Mouse (Mus musculus) myocyte (in vitro differentiated cells): ENCODE measurements around the gene Ankdd1b. TPM values are rescaled to one million over a fixed set of nuclear protein-coding genes. Genes with fewer than 3 reads are reported as not detected.

Experiments
- H3K27me3 ChIP-seq: one replicate; pipeline ENCODE4 v1.6.1; 2011; ENCODE audit not compliant: control insufficient read depth, insufficient read depth, insufficient read length
- H3K36me3 ChIP-seq: one replicate; pipeline ENCODE4 v1.6.1; 2011; ENCODE audit not compliant: control insufficient read depth, insufficient read depth
- H3K4me2 ChIP-seq: one replicate; pipeline ENCODE4 v1.6.1; 2011; ENCODE audit warnings: low read depth, control low read depth
- H3K4me3 ChIP-seq: one replicate; pipeline ENCODE4 v1.5.1; 2011; ENCODE audit warnings: mild to moderate bottlenecking, control low read depth, moderate library complexity
- H3K79me2 ChIP-seq: one replicate; pipeline ENCODE4 v1.6.1; 2011; ENCODE audit not compliant: control insufficient read depth, insufficient read depth
- H3ac ChIP-seq: one replicate; pipeline ENCODE4 v1.6.1; 2011; ENCODE audit not compliant: control insufficient read depth, insufficient read length
- CEBPB ChIP-seq: IDR thresholded peaks from 2 replicates; pipeline ENCODE4 v1.6.1; 2011; ENCODE audit warnings: mild to moderate bottlenecking, moderate library complexity; ENCODE audit not compliant: poor library complexity, insufficient read depth, severe bottlenecking
- E2F4 ChIP-seq: IDR thresholded peaks from one replicate; pipeline ENCODE4 v1.6.1; 2011; ENCODE audit warnings: mild to moderate bottlenecking, control low read depth, moderate library complexity; ENCODE audit not compliant: insufficient read depth
- MAX ChIP-seq: IDR thresholded peaks from one replicate; pipeline ENCODE4 v1.6.1; 2011; ENCODE audit warnings: low read depth, mild to moderate bottlenecking, control low read depth
- MYOD1 ChIP-seq, 3 experiments: IDR thresholded peaks; one replicate each; pipeline ENCODE4 v1.6.1; 2011; ENCODE audit warnings: control low read depth in 2 of 3, low read depth in 2 of 3, mild to moderate bottlenecking in 2 of 3, moderate library complexity in 1 of 3; ENCODE audit not compliant: insufficient read length in 2 of 3, control insufficient read depth in 1 of 3
- MYOG ChIP-seq, 3 experiments: IDR thresholded peaks; one replicate each; pipeline ENCODE4 v1.6.1; 2011; ENCODE audit warnings: control low read depth in 2 of 3, low read depth in 2 of 3, mild to moderate bottlenecking in 2 of 3; ENCODE audit not compliant: insufficient read length in 2 of 3, control insufficient read depth in 1 of 3, insufficient read depth in 1 of 3
- POLR2A ChIP-seq: IDR thresholded peaks from one replicate; pipeline ENCODE4 v1.6.1; 2011; ENCODE audit warnings: low read depth, mild to moderate bottlenecking, control low read depth, moderate library complexity; ENCODE audit not compliant: insufficient read length
- POLR2AphosphoS2 ChIP-seq: IDR thresholded peaks from one replicate; pipeline ENCODE4 v1.6.1; 2011; ENCODE audit warnings: low read depth, control low read depth; ENCODE audit not compliant: insufficient read length
- REST ChIP-seq: IDR thresholded peaks from one replicate; pipeline ENCODE4 v1.6.1; 2011; ENCODE audit warnings: mild to moderate bottlenecking, control low read depth, moderate library complexity; ENCODE audit not compliant: insufficient read depth, insufficient read length
- SRF ChIP-seq: IDR thresholded peaks from one replicate; pipeline ENCODE4 v1.6.1; 2011; ENCODE audit warnings: low read depth; ENCODE audit not compliant: control insufficient read depth, insufficient read length
- TCF12 ChIP-seq: IDR thresholded peaks from one replicate; pipeline ENCODE4 v1.6.1; 2011; ENCODE audit warnings: mild to moderate bottlenecking, control low read depth; ENCODE audit not compliant: poor library complexity, insufficient read depth, severe bottlenecking
- TCF3 ChIP-seq: IDR thresholded peaks from one replicate; pipeline ENCODE4 v1.6.1; 2011; ENCODE audit warnings: low read depth, control low read depth; ENCODE audit not compliant: insufficient read length
- USF1 ChIP-seq: IDR thresholded peaks from one replicate; pipeline ENCODE4 v1.6.1; 2011; ENCODE audit warnings: low read depth, mild to moderate bottlenecking, control low read depth, moderate library complexity
- polyA plus RNA-seq: library from polyadenylated mRNA; unstranded; fragments of >200 nt; fragmentation: generic; extraction: Trizol; gene quantifications from one replicate; pipeline ENCODE4 v1.2.1, GENCODE M21; 2012; ENCODE audit warnings: missing spikeins

The Ankdd1b gene
- polyA plus RNA-seq, 1 experiment: not detected

DNA sequence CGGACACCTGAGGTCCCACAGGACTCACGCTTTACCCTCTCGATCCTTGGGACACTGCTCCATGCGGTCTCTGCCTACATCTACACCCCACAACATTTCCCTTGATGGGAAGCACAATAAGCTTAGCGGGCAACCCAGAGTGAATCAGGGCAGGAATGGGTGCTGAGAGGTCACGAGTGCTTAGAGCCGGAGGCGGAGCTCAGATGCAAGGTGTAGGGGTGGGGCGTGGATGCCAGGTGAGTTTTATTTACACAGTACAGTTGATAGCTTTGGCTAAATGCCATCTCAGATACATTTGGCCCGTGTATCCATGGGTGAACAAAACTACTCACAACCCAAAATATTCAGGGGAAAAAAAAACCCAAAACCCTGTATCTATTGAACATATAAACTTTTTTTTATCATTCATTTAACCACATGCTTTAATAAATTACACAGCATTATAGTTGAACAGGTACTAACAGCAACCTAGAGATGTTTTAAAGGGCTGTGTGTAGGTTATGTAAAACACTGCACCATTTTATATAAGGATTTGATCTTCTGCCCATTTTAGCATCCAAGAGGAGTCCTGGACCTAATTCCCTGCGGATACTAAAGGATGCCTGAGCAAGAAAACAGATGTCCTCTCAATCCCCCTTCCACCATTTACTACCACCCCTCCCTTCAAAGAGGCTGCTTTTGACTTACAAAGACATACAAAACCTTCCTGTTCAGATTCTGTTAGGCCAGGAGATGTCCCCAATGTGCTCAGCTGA lies 19.4 kb downstream of the Ankdd1b start:
- Histone ChIP-seq H3K36me3 (no peaks in the 10 kb centered on the region), H3ac (no peak overlapping the region), H3K4me3 (no peak overlapping the region), H3K79me2 (no peaks in the 10 kb centered on the region), H3K27me3 (no peaks in the 10 kb centered on the region), H3K4me2 (no peak overlapping the region)
- TF ChIP-seq POLR2A (no peak), MYOD1 (IDR thresholded peaks at IDR 0.05; ENCODE audit: control insufficient read depth in 1 of 3, insufficient read length in 2 of 3, low read depth in 2 of 3) (no peak), USF1 (no peak)

- Histone ChIP-seq H3ac (no peak overlapping the region), H3K27me3 (no peaks in the 10 kb centered on the region), H3K4me3 (no peak overlapping the region), H3K4me2 (no peak overlapping the region), H3K79me2 (no peaks in the 10 kb centered on the region), H3K36me3 (no peaks in the 10 kb centered on the region)
- TF ChIP-seq MYOG (IDR thresholded peaks at IDR 0.05; ENCODE audit: control insufficient read depth in 1 of 3, insufficient read depth in 1 of 3, insufficient read length in 2 of 3, low read depth in 2 of 3) (no peak), USF1 (no peak), E2F4 (no peak), MYOD1 (IDR thresholded peaks at IDR 0.05; ENCODE audit: control insufficient read depth in 1 of 3, insufficient read length in 2 of 3, low read depth in 2 of 3) (no peak), POLR2AphosphoS2 (no peak), TCF3 (no peak), CEBPB (no peak), POLR2A (no peak), SRF (no peak), TCF12 (no peak), REST (no peak), MAX (no peak)
Measured at GRCm38 (mm10) chr13:96450869-96451268, 20.1 kb downstream of the Ankdd1b start.

DNA sequence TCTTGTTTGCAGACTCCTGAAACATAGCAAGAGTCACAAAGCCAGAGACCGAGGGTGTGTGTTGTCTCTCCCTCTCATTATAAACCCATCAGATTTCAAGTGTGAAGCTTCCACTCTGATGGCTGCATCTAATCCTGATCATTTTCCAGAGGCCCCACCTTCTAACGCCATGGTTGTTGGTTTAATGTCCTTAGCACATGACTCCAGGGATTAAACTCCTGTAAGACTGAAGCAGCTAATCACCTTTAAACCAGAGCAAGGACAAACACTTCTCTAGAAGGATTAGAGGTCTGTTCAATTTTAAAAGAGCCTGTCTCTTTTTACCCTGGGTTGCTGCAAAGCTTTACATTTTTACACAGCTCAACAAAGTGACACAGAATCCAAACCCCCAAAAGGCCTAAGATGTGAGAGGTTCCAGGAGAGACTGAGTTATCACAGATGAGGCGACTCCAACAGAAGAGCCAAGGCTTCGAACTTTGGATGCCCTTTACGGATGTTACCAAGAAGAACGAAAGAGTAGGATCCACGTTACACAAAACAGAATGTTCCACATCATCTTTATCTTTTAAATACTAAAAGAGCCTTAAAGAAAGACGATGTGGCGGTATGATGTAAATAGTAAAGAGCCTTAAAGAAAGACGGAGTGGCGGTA lies 20.7 kb downstream of the Ankdd1b start:
- Histone ChIP-seq H3K79me2 (no peaks in the 10 kb centered on the region), H3K4me2 (no peak overlapping the region), H3K27me3 (no peaks in the 10 kb centered on the region), H3K36me3 (no peaks in the 10 kb centered on the region), H3K4me3 (no peak overlapping the region), H3ac (no peak overlapping the region)
- TF ChIP-seq TCF12: no peak
- no peak for TF ChIP-seq REST
- no peak for TF ChIP-seq SRF
- no peak for TF ChIP-seq POLR2A
- TF ChIP-seq CEBPB: no peak
- no peak for TF ChIP-seq MAX
- no peak for TF ChIP-seq E2F4
- TF ChIP-seq POLR2AphosphoS2: no peak
- no peak for TF ChIP-seq USF1

- Histone ChIP-seq H3K27me3 (no peaks in the 10 kb centered on the region), H3K4me2 (no peak overlapping the region), H3K4me3 (no peak overlapping the region), H3ac (no peak overlapping the region), H3K36me3 (no peaks in the 10 kb centered on the region), H3K79me2 (no peaks in the 10 kb centered on the region)
- TF ChIP-seq TCF12 (no peak), MAX (no peak), E2F4 (no peak), POLR2A (no peak), MYOG (IDR thresholded peaks at IDR 0.05; ENCODE audit: control insufficient read depth in 1 of 3, insufficient read depth in 1 of 3, insufficient read length in 2 of 3, low read depth in 2 of 3) (no peak), REST (no peak), POLR2AphosphoS2 (no peak), TCF3 (no peak), CEBPB (no peak), SRF (no peak), MYOD1 (IDR thresholded peaks at IDR 0.05; ENCODE audit: control insufficient read depth in 1 of 3, insufficient read length in 2 of 3, low read depth in 2 of 3) (no peak), USF1 (no peak)
Measured at GRCm38 (mm10) chr13:96440436-96440835, 30.6 kb downstream of the Ankdd1b start.

DNA sequence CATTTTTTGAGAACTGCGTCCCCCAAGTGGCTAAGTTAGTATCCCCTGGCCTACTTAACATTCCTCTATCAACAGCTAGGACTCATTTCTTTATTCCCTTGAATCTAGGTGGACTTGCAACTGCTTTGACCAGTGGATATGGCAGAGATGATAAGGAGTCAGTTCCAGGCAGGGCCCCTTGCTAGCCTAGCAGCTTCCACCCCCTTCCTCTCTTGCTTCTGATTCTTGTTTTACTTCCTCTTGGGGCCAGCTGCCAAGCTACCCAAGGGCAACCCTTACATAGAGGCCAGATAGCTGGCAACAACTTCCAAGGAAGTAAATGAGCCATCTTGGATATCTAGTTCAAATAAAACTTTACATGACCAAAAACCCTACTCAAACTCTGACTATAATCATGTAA lies 34.1 kb downstream of the Ankdd1b start:
- Histone ChIP-seq H3K79me2 (no peaks in the 10 kb centered on the region), H3K4me2 (no peak overlapping the region), H3ac (no peak overlapping the region), H3K36me3 (no peaks in the 10 kb centered on the region), H3K27me3 (no peaks in the 10 kb centered on the region), H3K4me3 (no peak overlapping the region)
- TF ChIP-seq TCF3 (no peak), SRF (no peak), MAX (no peak), E2F4 (no peak), USF1 (no peak), POLR2A (no peak), REST (no peak), MYOG (IDR thresholded peaks at IDR 0.05; ENCODE audit: control insufficient read depth in 1 of 3, insufficient read depth in 1 of 3, insufficient read length in 2 of 3, low read depth in 2 of 3) (no peak)
